Mouse (Mus musculus) brain, embryonic 14.5 days (tissue): Measurements from ENCODE around the gene Vps45.

Source experiments
- CTCF ChIP-seq: fragments of 200-500 bp; IDR thresholded peaks from 2 replicates; pipeline ENCODE4 v1.5.1; 2012; ENCODE audit warnings: inconsistent platforms, mild to moderate bottlenecking, moderate library complexity, borderline replicate concordance; ENCODE audit not compliant: insufficient read depth, insufficient read length; ENCODE audit errors: extremely low read depth
- POLR2A ChIP-seq: fragments of 200-500 bp; IDR thresholded peaks from 2 replicates; pipeline ENCODE4 v1.6.1; 2012; ENCODE audit warnings: mild to moderate bottlenecking, inconsistent platforms, borderline replicate concordance; ENCODE audit not compliant: poor library complexity, insufficient read depth, insufficient read length, severe bottlenecking; ENCODE audit errors: extremely low read depth

DNA sequence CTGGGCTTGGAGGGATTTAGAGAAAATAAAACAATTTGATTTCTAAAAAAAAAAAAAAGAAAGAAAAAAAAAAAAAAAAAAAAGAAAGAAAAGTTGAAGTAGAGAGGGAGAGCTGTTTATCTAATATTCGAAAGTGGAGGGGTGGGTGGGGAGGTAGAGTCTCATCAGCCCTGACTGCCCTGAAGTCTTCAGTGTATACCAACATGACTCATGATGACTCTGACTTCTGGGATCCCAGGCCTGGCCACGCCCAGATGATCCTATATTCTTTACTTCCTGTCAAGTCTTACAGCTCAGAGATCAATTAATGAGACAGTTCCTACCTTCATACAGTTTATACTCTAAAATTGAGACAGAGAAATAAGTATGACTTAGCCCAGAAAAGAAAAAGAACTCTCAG is 29.0 kb upstream of the Vps45 start:
- TF ChIP-seq CTCF, result no peak
- no peak for TF ChIP-seq POLR2A
